Comparison of ENCODE assay signal across 20 mouse cellular contexts in the genomic region with DNA sequence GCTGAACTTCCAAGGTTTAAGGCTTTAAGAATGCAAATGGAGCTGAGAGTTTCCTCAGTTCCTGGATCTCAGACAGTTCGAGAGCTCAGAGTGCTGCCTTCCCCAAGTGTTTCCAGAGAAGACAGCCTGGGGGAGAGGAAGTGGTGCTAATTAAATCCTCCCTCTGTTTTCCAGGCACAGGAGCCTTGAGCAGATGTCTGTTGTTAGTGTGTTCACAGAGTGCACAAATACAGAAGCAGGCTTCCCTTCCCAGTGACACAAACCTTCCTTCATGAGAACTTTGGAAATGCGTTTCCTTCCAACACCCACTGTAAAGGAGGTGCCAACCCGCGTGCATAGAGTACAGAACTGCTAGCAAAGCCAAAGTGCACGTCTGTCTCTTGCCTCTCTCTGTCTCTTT. TPM values are rescaled to one million over a fixed set of nuclear protein-coding genes. Genes with fewer than 3 reads are reported as not detected.
DNase-seq lines count a peak whose midpoint lies in the region; ATAC-seq lines count a peak whose summit lies in the region.
"Had no signal": no experiment of that assay in that cellular context is flagged by ENCODE, and none has a peak within 500 bp of the region (broad histone marks: within the 10 kb centered on the region; RNA-seq: fewer than 3 reads in every experiment).

No protein-coding gene starts in this region.

- no peak for ATAC-seq in cerebellum, adult (ENCODE audit: insufficient number of reproducible peaks, low FRiP score, low TSS enrichment)
- ATAC-seq: inflammation-experienced regulatory T-cells, adult 6 months; midbrain, embryonic 16.5 days had no signal

- DNase-seq in brain, adult 2 months (ENCODE audit: low read depth, low spot score) = peak; percentile 93
- DNase-seq in frontal cortex, adult 2 months (ENCODE audit: extremely low spot score in 1 of 2, low spot score in 1 of 2) = peak; percentile 84 to 85
- DNase-seq in layer of hippocampus, postnatal 14 days (ENCODE audit: low spot score in 2 of 2) = peak; percentile 31 to 70
- peak; percentile 70 to 74 for DNase-seq in right cerebral cortex, adult 2 months (ENCODE audit: low spot score in 2 of 2)
- no peak for DNase-seq in lung, postnatal 36 days
- DNase-seq in cerebellum, postnatal 4 days (ENCODE audit: low spot score in 2 of 2) = no peak
- DNase-seq in adrenal gland, postnatal 14 days = no peak
- DNase-seq: adrenal gland, postnatal 36 days; cerebellum, adult 9-10 months; gastrocnemius, postnatal 36 days; heart, postnatal 10 days; spleen, adult 18-20 months had no signal

RNA-seq across cellular contexts. Expression of a gene that starts 27.4 kb away (rescaled TPM):
- 0.15 TPM in 1 of 2 replicates, not detected in the other for polyA plus RNA-seq in frontal cortex, adult 2 months (2012; rRNA removed)
- total RNA-seq in layer of hippocampus, postnatal 14 days (2021) = not detected
- total RNA-seq in adrenal gland, postnatal 14 days (2021) = not detected in 2 replicates
- total RNA-seq: adrenal gland, postnatal 36 days; CH12.LX; gastrocnemius, postnatal 36 days; heart, postnatal 10 days had no signal
- polyA plus RNA-seq: large intestine, adult 2 months; liver, embryonic 14.5 days; midbrain, embryonic 16.5 days; neural tube, embryonic 15.5 days; testis, adult 2 months had no signal

Comparison
In these comparisons a context has a peak if more than half of its experiments do, and no peak if none do; other contexts are left out.
1. DNase-seq: peak in brain, adult 2 months (single experiment), frontal cortex, adult 2 months (2 of 2), layer of hippocampus, postnatal 14 days (2 of 2) and right cerebral cortex, adult 2 months (2 of 2); none in lung, postnatal 36 days (single experiment), cerebellum, postnatal 4 days (0 of 2) and adrenal gland, postnatal 14 days (single experiment).